In genomic region chr1:78488752-78489492, GRCm38 (mm10) we compare ENCODE assay signal across 8 mouse cellular contexts. TPM values are rescaled to one million over a fixed set of nuclear protein-coding genes. Genes with fewer than 3 reads are reported as not detected.
A peak's percentile ranks its signal among the peaks of the same experiment; 100 is the strongest.
DNase-seq lines count a peak whose midpoint lies in the region; ATAC-seq lines count a peak whose summit lies in the region.

Gene Farsb (minus strand): TSS chr1:78488897.

- ATAC-seq in inflammation-experienced regulatory T-cells, adult 6 months, result peak; percentile 90
- peak; percentile 94 for ATAC-seq in megakaryocyte-erythroid progenitor cell, adult 5-6 weeks (replicated peaks; ENCODE audit: low FRiP score, low TSS enrichment, poor library complexity, severe bottlenecking)

- intact Hi-C loops in gastrocnemius, postnatal 14 days (cut with DNase I; ENCODE audit: low total_unique reads), result no loop called here
- intact Hi-C loops in left cerebral cortex, postnatal 10 days (cut with DNase I), result no loop called here

- peak; percentile 92 to 99 for DNase-seq in adrenal gland, adult (ENCODE audit: inconsistent age in 2 of 2, low spot score in 1 of 2)
- DNase-seq in embryo, embryonic 10.5 days (ENCODE audit: low spot score), result peak; percentile 94
- DNase-seq in gastrocnemius, postnatal 14 days, result peak; percentile 93
- DNase-seq in left cerebral cortex, postnatal 10 days (ENCODE audit: extremely low spot score in 1 of 2, low spot score in 2 of 2), result peak; percentile 90 to 93
- DNase-seq in right cerebral cortex, postnatal 25 days, result peak; percentile 80
- peak; percentile 84 to 89 for DNase-seq in urinary bladder, postnatal 4 days (ENCODE audit: low spot score in 2 of 2)

RNA-seq across cellular contexts. Expression of gene Farsb, which starts in this region (rescaled TPM):
- 10 to 100 TPM; 43.2 to 44.7 TPM for total RNA-seq in gastrocnemius, postnatal 14 days (2021)
- polyA plus RNA-seq in inflammation-experienced regulatory T-cells, adult 6 months (2017; shearing (Covaris generic)), result 10 to 100 TPM; 62.2 to 73.8 (median 68.2) TPM
- 10 to 100 TPM; 74.2 to 74.8 TPM for total RNA-seq in left cerebral cortex, postnatal 10 days (2021)
- total RNA-seq in megakaryocyte-erythroid progenitor cell, adult 5-6 weeks (2014; fragmentation: Nextera tagmentation), result 116 and 137 TPM in 2 replicates
- total RNA-seq in megakaryocyte-erythroid progenitor cell, adult 5-6 weeks (2017), result 107 and 111 TPM in 2 replicates

Comparison
In these comparisons a context has a peak if more than half of its experiments do, and no peak if none do; other contexts are left out.
1. Peak in every context shown above with its lines: DNase-seq and ATAC-seq.